22 mouse cellular contexts compared by ENCODE assay signal in the genomic region with DNA sequence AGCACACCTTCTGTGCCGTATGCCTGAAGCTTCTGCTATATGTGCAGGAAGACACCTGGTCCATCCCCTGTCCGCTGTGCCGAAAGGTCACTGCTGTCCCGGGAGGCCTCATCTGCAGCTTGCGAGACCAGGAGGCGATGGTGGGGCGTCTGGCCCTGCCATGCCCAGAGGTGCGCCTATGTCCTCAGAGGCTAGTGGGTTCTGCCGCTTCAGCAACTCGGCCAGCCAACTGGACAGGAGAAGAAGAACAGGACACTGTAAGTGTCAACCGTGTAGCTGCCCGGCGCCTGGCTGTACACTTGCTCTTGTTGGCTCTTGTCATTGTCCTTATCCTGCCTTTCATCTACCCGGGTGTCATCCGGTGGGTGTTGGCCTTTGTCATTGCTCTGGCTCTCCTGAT. TPM values are rescaled to one million over a fixed set of nuclear protein-coding genes. Genes with fewer than 3 reads are reported as not detected.
DNase-seq lines count a peak whose midpoint lies in the region; ATAC-seq and TF ChIP-seq lines count a peak whose summit lies in the region.
"Had no signal": no experiment of that assay in that cellular context is flagged by ENCODE, and none has a peak within 500 bp of the region (broad histone marks: within the 10 kb centered on the region; RNA-seq: fewer than 3 reads in every experiment).

No protein-coding gene starts in this region.

- H3K9me3 ChIP-seq in kidney, embryonic 14.5 days (ENCODE audit: control insufficient read depth, low read length), result no peaks in the 10 kb centered on the region
- H3K9me3 ChIP-seq: embryonic facial prominence, embryonic 12.5 days; hindbrain, embryonic 13.5 days; megakaryocyte, embryonic 14.5 days; neural tube, embryonic 12.5 days had no signal

- peaks cover 14% of the 10 kb centered on the region; the same call in 1 of the 2 replicates for H3K4me1 ChIP-seq in kidney, embryonic 14.5 days (ENCODE audit: control insufficient read depth, insufficient read depth, low read length)
- H3K4me1 ChIP-seq in small intestine, adult 2 months (ENCODE audit: control insufficient read depth, insufficient read depth, insufficient read length, low read length), result peaks cover 15% of the 10 kb centered on the region; the same call in 1 of the 2 replicates

- TF ChIP-seq CTCF in small intestine, adult 2 months (IDR thresholded peaks at IDR 0.05; ENCODE audit: extremely low read depth, insufficient read length, insufficient replicate concordance, low read depth, low read length), result no peak

- TF ChIP-seq POLR2A in small intestine, adult 2 months (IDR thresholded peaks at IDR 0.05; ENCODE audit: low read depth, low read length), result no peak

- peak; percentile 48 for DNase-seq in kidney, adult 11 months
- DNase-seq in kidney, postnatal 4 days, result no peak
- DNase-seq in MN1 (ENCODE audit: low spot score), result peak; percentile 29
- no peak for DNase-seq in cerebellum, adult 8-10 months
- no peak for DNase-seq in frontal cortex, postnatal 14 days (ENCODE audit: low spot score in 2 of 2)
- DNase-seq in natural killer cell, adult 2 months (ENCODE audit: low spot score in 2 of 2), result no peak
- DNase-seq: adrenal gland, postnatal 25 days; cerebellum, adult 18-20 months; forebrain, postnatal 0 days; right cerebral cortex, postnatal 25 days; thymus, adult 18-20 months had no signal

- 81% methylated on average over 15 of the region's 15 CpGs for WGBS in kidney, embryonic 14.5 days
- WGBS in small intestine, adult 2 months, result 34% methylated on average over 15 of the region's 15 CpGs

- H3K36me3 ChIP-seq in kidney, embryonic 14.5 days (ENCODE audit: control insufficient read depth, insufficient read depth, low read length), result no peaks in the 10 kb centered on the region
- H3K36me3 ChIP-seq in small intestine, adult 2 months (ENCODE audit: control insufficient read depth, insufficient read depth, low read length), result no peaks in the 10 kb centered on the region; the same call in 1 of the 2 replicates
- H3K36me3 ChIP-seq: embryonic facial prominence, embryonic 12.5 days; hindbrain, embryonic 13.5 days; neural tube, embryonic 12.5 days had no signal

- peak overlapping the region; percentile 71; the same call in 1 of the 2 replicates for H3K27ac ChIP-seq in kidney, embryonic 14.5 days (ENCODE audit: low read depth, low read length)
- H3K27ac ChIP-seq in small intestine, adult 2 months (ENCODE audit: insufficient read depth, low read depth, low read length), result peak overlapping the region; percentile 94
- H3K27ac ChIP-seq: embryonic facial prominence, embryonic 12.5 days; hindbrain, embryonic 13.5 days; neural tube, embryonic 12.5 days had no signal

- no peaks in the 10 kb centered on the region for H3K27me3 ChIP-seq in kidney, embryonic 14.5 days (ENCODE audit: control insufficient read depth, insufficient read depth, low read length)
- no peaks in the 10 kb centered on the region for H3K27me3 ChIP-seq in small intestine, adult 2 months (ENCODE audit: control insufficient read depth, insufficient read depth, low read length)
- H3K27me3 ChIP-seq: embryonic facial prominence, embryonic 12.5 days; neural tube, embryonic 12.5 days had no signal

- H3K4me2 ChIP-seq in kidney, embryonic 14.5 days (replicated peaks; ENCODE audit: low read depth, low read length), result peak overlapping the region; percentile 24
- H3K4me2 ChIP-seq: embryonic facial prominence, embryonic 12.5 days; hindbrain, embryonic 13.5 days; lung, embryonic 14.5 days; neural tube, embryonic 12.5 days had no signal

- ATAC-seq in kidney, embryonic 14.5 days (ENCODE audit: low FRiP score, low TSS enrichment), result no peak
- ATAC-seq: activated CD4-positive, CD25-positive, alpha-beta regulatory T cell, adult 4 months; forebrain, postnatal 0 days; Patski had no signal

- peak overlapping the region; percentile 12; the same call in 1 of the 2 replicates for H3K4me3 ChIP-seq in kidney, embryonic 14.5 days (ENCODE audit: low read length)
- H3K4me3 ChIP-seq in small intestine, adult 2 months (ENCODE audit: low read depth, low read length), result peak overlapping the region; percentile 77
- H3K4me3 ChIP-seq: embryonic facial prominence, embryonic 12.5 days; hindbrain, embryonic 13.5 days; megakaryocyte, embryonic 14.5 days; neural tube, embryonic 12.5 days had no signal

- no peak overlapping the region for H3K9ac ChIP-seq in kidney, embryonic 14.5 days (ENCODE audit: low read depth, low read length)
- H3K9ac ChIP-seq: embryonic facial prominence, embryonic 12.5 days; forebrain, postnatal 0 days; hindbrain, embryonic 13.5 days; lung, embryonic 14.5 days; neural tube, embryonic 12.5 days had no signal

RNA-seq across cellular contexts. Expression of gene Rnf186, which starts 0.6 kb away (rescaled TPM):
- polyA plus RNA-seq in kidney, embryonic 14.5 days (2014; fragmentation: Nextera tagmentation; extraction: Ambion mirVana), result 4.3 and 5.8 TPM in 2 replicates
- 309 and 461 TPM in 2 replicates for polyA plus RNA-seq in small intestine, adult 2 months (2012; rRNA removed)
- polyA plus RNA-seq: activated CD4-positive, CD25-positive, alpha-beta regulatory T cell, adult 4 months; embryonic facial prominence, embryonic 12.5 days; forebrain, postnatal 0 days; heart, postnatal 0 days; hindbrain, embryonic 13.5 days; limb, embryonic 14.5 days; neural tube, embryonic 12.5 days; Patski had no signal

RNA-seq across cellular contexts. Expression of gene Tmco4, which starts 5.2 kb away (rescaled TPM):
- polyA plus RNA-seq in kidney, embryonic 14.5 days (2014; fragmentation: Nextera tagmentation; extraction: Ambion mirVana), result 3.5 and 4.7 TPM in 2 replicates
- 23.2 and 34.2 TPM in 2 replicates for polyA plus RNA-seq in small intestine, adult 2 months (2012; rRNA removed)

RNA-seq across cellular contexts. Expression of gene Otud3, which starts 53.7 kb away (rescaled TPM):
- 3.0 and 4.2 TPM in 2 replicates for polyA plus RNA-seq in kidney, embryonic 14.5 days (2014; fragmentation: Nextera tagmentation; extraction: Ambion mirVana)
- 7.4 and 10.3 TPM in 2 replicates for polyA plus RNA-seq in small intestine, adult 2 months (2012; rRNA removed)

Comparison
In these comparisons a context has a peak if more than half of its experiments do, and no peak if none do; other contexts are left out.
1. DNase-seq: peak in kidney, adult 11 months (single experiment) and MN1 (single experiment); none in kidney, postnatal 4 days (0 of 2), cerebellum, adult 8-10 months (single experiment), frontal cortex, postnatal 14 days (0 of 2) and natural killer cell, adult 2 months (0 of 2).
2. RNA of gene Rnf186, which starts 0.6 kb away (polyA plus RNA-seq): 309 to 461 TPM in small intestine, adult 2 months; 4.3 to 5.8 TPM in kidney, embryonic 14.5 days; every median in the first group is over 10 times any median in the second.